Mouse (Mus musculus) bone marrow, adult 2 months (tissue): ENCODE measurements at regions not wholly inside any gene's neighbourhood (a gene's known extent, or its start where the extent isn't known, plus 50 kb on each side); places are given as distances from the start of the nearest gene placed in this dataset.

Experiments
- CTCF ChIP-seq: fragments of 200-500 bp; IDR thresholded peaks from 2 replicates; pipeline ENCODE4 v1.5.1; 2011; ENCODE audit warnings: low read length, control low read depth; ENCODE audit not compliant: control insufficient read depth, insufficient read depth
- POLR2A ChIP-seq: fragments of 200-500 bp; IDR thresholded peaks from 2 replicates; pipeline ENCODE4 v1.6.1; 2011; ENCODE audit warnings: low read depth, mild to moderate bottlenecking, control low read depth, low read length, borderline replicate concordance; ENCODE audit not compliant: control insufficient read depth

GRCm38 (mm10) chr13:71150092-71150491 lies 308.5 kb upstream of the Adamts16 start:
- TF ChIP-seq CTCF (no peak), POLR2A (no peak)
